Mouse (Mus musculus) kidney, postnatal 0 days (tissue): ENCODE measurements at regions not wholly inside any gene's neighbourhood (a gene's known extent, or its start where the extent isn't known, plus 50 kb on each side); places are given as distances from the start of the nearest gene placed in this dataset.

ENCODE experiments used
- ATAC-seq: fragments of 200-750 bp; cut with Nextera tagmentation; replicated peaks from 2 replicates; pipeline ENCODE4 v1.8.0; 2017; ENCODE audit warnings: low read depth, moderate number of reproducible peaks, moderate TSS enrichment, moderate library complexity; ENCODE audit not compliant: low FRiP score
- DNase-seq: peaks from one replicate; pipeline ENCODE4 v3.0.0-alpha.2; 2016; ENCODE audit warnings: low spot score
- H3K27ac ChIP-seq: fragments of 300-500 bp; sonication (generic); 2 replicates; pipeline ENCODE4 v1.5.1; 2014; ENCODE audit warnings: mild to moderate bottlenecking
- H3K27me3 ChIP-seq: fragments of 300-500 bp; sonication (generic); 2 replicates; pipeline ENCODE4 v1.6.1; 2014; ENCODE audit warnings: low read length, mixed read lengths; ENCODE audit not compliant: insufficient read depth
- H3K36me3 ChIP-seq: fragments of 300-500 bp; sonication (generic); 2 replicates; pipeline ENCODE4 v1.6.1; 2014; ENCODE audit warnings: low read length, mixed read lengths; ENCODE audit not compliant: insufficient read depth
- H3K4me1 ChIP-seq: fragments of 300-500 bp; sonication (generic); replicated peaks from 2 replicates; pipeline ENCODE4 v1.6.1; 2014; ENCODE audit warnings: antibody characterized with exemption, low read length, mixed read lengths; ENCODE audit not compliant: insufficient read depth
- H3K4me2 ChIP-seq: fragments of 300-500 bp; sonication (generic); 2 replicates; pipeline ENCODE4 v1.6.1; 2014; ENCODE audit warnings: mild to moderate bottlenecking, low read length, moderate library complexity, mixed read lengths
- H3K4me3 ChIP-seq: fragments of 300-500 bp; sonication (generic); replicated peaks from 2 replicates; pipeline ENCODE4 v1.5.1; 2014; ENCODE audit warnings: low read depth, low read length
- H3K9ac ChIP-seq: fragments of 300-500 bp; sonication (generic); 2 replicates; pipeline ENCODE4 v1.6.1; 2014; ENCODE audit warnings: low read depth, low read length
- H3K9me3 ChIP-seq: fragments of 300-500 bp; sonication (generic); replicated peaks from 2 replicates; pipeline ENCODE4 v1.6.1; 2016; ENCODE audit warnings: low read length, inconsistent platforms, mixed read lengths
- CTCF ChIP-seq: IDR thresholded peaks from 2 replicates; pipeline ENCODE4 v1.5.1; 2016; ENCODE audit warnings: antibody characterized with exemption, low read depth, mild to moderate bottlenecking, moderate library complexity
- WGBS: fragments of 180-500 bp; shearing (Covaris S2); extraction: QIAGEN DNeasy Blood & Tissue Kit; methylation state at CpG from one replicate; pipeline ENCODE4 v1.1.7; 2014; 5-methylcytosine and 5-hydroxymethylcytosine counted together

GRCm38 (mm10) chr11:32902923-32903322, 78.5 kb upstream of the Smim23 start:
- 26% methylated on average over 8 of the region's 10 CpGs for WGBS

GRCm38 (mm10) chr11:32900437-32900836, 76.0 kb upstream of the Smim23 start:
- no peak overlapping the region for H3K4me3 ChIP-seq
- no peak for TF ChIP-seq CTCF
- H3K4me2 ChIP-seq: no peak overlapping the region
- DNase-seq (no peak), ATAC-seq (no peak)
- WGBS: 57% methylated on average over 6 of the region's 6 CpGs
- no peak overlapping the region for H3K9ac ChIP-seq
- H3K36me3 ChIP-seq: no peaks in the 10 kb centered on the region
- no peaks in the 10 kb centered on the region for H3K27me3 ChIP-seq
- H3K4me1 ChIP-seq: no peaks in the 10 kb centered on the region
- no peak overlapping the region for H3K27ac ChIP-seq
- H3K9me3 ChIP-seq: no peaks in the 10 kb centered on the region

More at GRCm38 (mm10) chr11:32902923-32903322, 78.5 kb upstream of the Smim23 start:
- Histone ChIP-seq H3K4me2 (no peak overlapping the region), H3K36me3 (no peaks in the 10 kb centered on the region), H3K27ac (no peak overlapping the region), H3K9ac (no peak overlapping the region), H3K27me3 (no peaks in the 10 kb centered on the region), H3K4me3 (no peak overlapping the region), H3K4me1 (peaks cover 6% of the 10 kb centered on the region; the same call in 1 of the 2 replicates), H3K9me3 (no peaks in the 10 kb centered on the region)
- ATAC-seq (no peak), DNase-seq (peak; percentile 22)
- TF ChIP-seq CTCF: no peak

DNA sequence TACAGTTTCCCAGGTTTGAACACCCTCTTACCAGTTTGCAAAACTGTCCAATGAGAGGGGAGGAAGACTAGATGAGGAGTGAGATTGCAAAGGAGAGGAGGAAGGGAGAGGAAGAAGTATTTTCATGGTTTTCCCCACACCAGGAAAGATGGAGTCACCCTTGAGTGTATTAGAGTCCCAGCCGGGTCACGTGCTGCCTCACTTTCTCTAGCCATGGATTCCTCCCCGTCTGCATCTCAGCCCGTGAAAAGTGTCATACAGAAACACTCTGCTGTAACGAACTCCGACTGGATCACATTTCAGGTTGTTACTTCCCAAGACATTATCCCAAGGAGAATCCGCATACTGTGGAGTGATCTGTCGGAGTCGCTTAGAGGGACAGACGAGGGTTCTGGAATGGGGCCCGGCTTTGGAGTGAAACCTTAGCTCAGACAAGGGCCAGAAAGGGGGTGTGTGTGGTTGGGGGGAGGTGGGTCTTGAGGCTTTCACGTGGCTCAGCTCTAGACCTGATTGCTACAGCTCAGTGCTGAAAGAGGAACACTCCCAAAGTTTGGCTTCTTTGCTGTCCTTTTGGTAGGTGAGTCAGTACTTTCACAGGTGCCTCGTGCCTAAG, 75.3 kb upstream of the Smim23 start:
- no peak overlapping the region for H3K9ac ChIP-seq
- no peaks in the 10 kb centered on the region for H3K36me3 ChIP-seq
- no peaks in the 10 kb centered on the region for H3K4me1 ChIP-seq
- no peak overlapping the region for H3K4me2 ChIP-seq
- H3K9me3 ChIP-seq: no peaks in the 10 kb centered on the region
- no peaks in the 10 kb centered on the region for H3K27me3 ChIP-seq
- H3K4me3 ChIP-seq: no peak overlapping the region
- no peak for TF ChIP-seq CTCF
- ATAC-seq (no peak), DNase-seq (peak; percentile 25)
- whole genome bisulfite sequencing: 33% methylated on average over 13 of the region's 13 CpGs
- no peak overlapping the region for H3K27ac ChIP-seq

DNA sequence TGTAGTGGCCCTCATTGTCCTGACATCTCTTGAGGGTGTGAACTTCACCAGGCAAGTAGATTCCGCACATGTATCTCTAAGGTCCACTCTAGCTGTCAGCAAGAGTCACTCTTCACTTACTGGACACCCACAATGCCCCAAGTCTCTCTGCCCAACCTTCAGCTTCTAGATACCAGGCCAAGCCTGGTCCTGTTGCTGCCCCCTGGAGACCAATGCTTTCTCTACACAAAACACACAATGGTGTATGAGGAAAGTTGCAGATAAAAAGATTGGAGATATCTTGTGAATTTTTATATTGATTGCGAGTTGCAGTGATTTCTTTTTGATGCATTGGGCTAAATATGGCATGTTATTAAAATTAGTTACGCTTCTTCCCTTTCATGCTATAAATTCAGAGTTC, 71.0 kb upstream of the Smim23 start:
- Histone ChIP-seq H3K4me1 (no peaks in the 10 kb centered on the region), H3K36me3 (no peaks in the 10 kb centered on the region), H3K4me2 (no peak overlapping the region), H3K9ac (no peak overlapping the region), H3K4me3 (no peak overlapping the region), H3K27me3 (no peaks in the 10 kb centered on the region), H3K27ac (no peak overlapping the region), H3K9me3 (no peaks in the 10 kb centered on the region)
- ATAC-seq: no peak
- no peak for DNase-seq
- 74% methylated on average over 3 of the region's 3 CpGs for WGBS
- peak; percentile 54; the same call in 1 of the 2 replicates for TF ChIP-seq CTCF

GRCm38 (mm10) chr11:32893146-32893903, 68.9 kb upstream of the Smim23 start:
- no peaks in the 10 kb centered on the region for H3K4me1 ChIP-seq
- H3K4me2 ChIP-seq: no peak overlapping the region
- H3K9me3 ChIP-seq: no peaks in the 10 kb centered on the region
- DNase-seq: no peak
- H3K9ac ChIP-seq: no peak overlapping the region
- 63% methylated on average over 11 of the region's 11 CpGs for WGBS
- H3K36me3 ChIP-seq: no peaks in the 10 kb centered on the region
- no peak overlapping the region for H3K4me3 ChIP-seq
- no peaks in the 10 kb centered on the region for H3K27me3 ChIP-seq
- no peak for ATAC-seq
- no peak for TF ChIP-seq CTCF
- no peak overlapping the region for H3K27ac ChIP-seq

DNA sequence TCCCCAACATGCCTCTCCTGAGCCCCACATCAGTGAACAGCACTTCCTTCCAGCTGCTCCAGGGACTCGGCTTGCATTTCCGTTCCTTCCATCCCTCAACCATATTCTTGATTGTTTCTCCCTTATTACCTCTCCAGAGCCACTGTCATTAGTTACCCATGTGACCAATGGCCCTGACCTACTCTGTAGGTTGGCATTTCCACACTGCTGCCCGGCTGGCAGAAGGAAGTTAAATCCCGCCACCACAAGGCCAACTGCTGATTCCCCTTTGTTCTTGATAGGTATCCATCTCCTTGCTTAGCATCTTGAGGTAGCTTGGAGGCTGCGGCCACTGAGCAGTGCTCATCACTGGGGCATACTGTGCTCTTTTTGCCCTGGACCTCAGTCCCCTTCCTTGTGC, 68.1 kb upstream of the Smim23 start:
- no peak overlapping the region for H3K27ac ChIP-seq
- DNase-seq: no peak

More for the DNA sequence above, 68.1 kb upstream of the Smim23 start:
- H3K9ac ChIP-seq: no peak overlapping the region
- H3K36me3 ChIP-seq: no peaks in the 10 kb centered on the region
- no peak overlapping the region for H3K4me2 ChIP-seq
- H3K4me3 ChIP-seq: no peak overlapping the region
- 81% methylated on average over 5 of the region's 5 CpGs for WGBS
- H3K27me3 ChIP-seq: no peaks in the 10 kb centered on the region
- H3K4me1 ChIP-seq: no peaks in the 10 kb centered on the region
- ATAC-seq: no peak
- H3K9me3 ChIP-seq: no peaks in the 10 kb centered on the region
- no peak for TF ChIP-seq CTCF
